Mouse (Mus musculus): ENCODE measurements around the gene Vmn1r197.
"Not testable (repeated sequence)": the region's sequence is repeated elsewhere in the genome, so short reads cannot be mapped to it uniquely, and the experiment has no call there.

Gene Vmn1r197

GRCm38 (mm10) chr13:22324289-22324688 lies at the start of gene Vmn1r197:
Vmn1r197 (plus strand) TSS chr13:22324589.
- DNase-seq (ENCODE audit: low spot score): no peak

GRCm38 (mm10) chr13:22284578-22284977 lies 39.8 kb upstream of the Vmn1r197 start:
- DNase-seq (ENCODE audit: low spot score): no peak

DNA sequence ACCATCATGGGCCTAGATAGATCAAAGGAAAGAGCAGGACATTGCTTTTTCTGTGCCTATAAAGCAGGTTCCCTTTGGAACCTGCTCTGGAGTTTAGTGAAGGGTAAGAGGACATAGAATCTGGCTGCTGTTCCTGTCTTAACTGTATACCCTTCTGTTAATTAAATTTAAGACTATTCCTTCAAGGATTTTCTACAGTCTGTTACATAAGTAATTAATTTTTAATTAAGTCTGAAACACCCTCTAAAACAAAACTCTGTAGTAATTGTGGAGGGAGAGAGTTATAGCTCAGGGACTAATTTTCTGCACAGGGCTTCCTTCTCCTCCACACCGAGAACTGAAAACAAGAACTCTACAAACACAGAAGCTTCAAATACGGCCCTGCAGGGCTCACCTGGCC lies 34.8 kb upstream of the Vmn1r197 start, which contains the start of gene Vmn1r196:
Gene Vmn1r196 (plus strand): TSS at position 301 of the 400 bp plus-strand sequence.
- no peak for DNase-seq (ENCODE audit: low spot score)

- not testable (repeated sequence) for DNase-seq (ENCODE audit: low spot score)
Observed at GRCm38 (mm10) chr13:22308075-22308474, 16.3 kb upstream of the Vmn1r197 start.

DNA sequence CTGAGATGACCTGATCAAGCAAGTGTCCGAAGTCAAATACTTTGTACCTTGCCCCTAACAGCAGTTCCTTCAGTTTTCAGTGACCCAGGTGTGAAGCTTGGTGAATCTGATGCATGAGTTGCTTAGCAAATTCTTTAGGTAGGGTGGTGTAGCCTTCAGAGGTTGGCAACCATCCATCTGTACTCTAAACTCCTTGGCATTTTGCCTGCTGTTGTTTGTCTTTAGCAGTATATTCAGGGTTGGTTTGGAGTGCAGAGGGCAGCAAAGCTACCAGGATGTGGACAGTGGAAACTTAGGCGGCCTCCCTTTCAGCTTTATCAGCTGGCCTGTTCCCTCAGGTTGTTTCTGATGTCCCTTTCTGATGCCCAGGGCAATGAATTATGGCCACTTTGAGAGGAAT lies 9.0 kb upstream of the Vmn1r197 start:
- no peak for DNase-seq (ENCODE audit: low spot score)

- no peak for DNase-seq (ENCODE audit: low spot score)
Observed at GRCm38 (mm10) chr13:22317366-22317765, 7.0 kb upstream of the Vmn1r197 start.

- no peak for DNase-seq (ENCODE audit: low spot score)
Observed at GRCm38 (mm10) chr13:22320091-22320490, 4.3 kb upstream of the Vmn1r197 start.

DNA sequence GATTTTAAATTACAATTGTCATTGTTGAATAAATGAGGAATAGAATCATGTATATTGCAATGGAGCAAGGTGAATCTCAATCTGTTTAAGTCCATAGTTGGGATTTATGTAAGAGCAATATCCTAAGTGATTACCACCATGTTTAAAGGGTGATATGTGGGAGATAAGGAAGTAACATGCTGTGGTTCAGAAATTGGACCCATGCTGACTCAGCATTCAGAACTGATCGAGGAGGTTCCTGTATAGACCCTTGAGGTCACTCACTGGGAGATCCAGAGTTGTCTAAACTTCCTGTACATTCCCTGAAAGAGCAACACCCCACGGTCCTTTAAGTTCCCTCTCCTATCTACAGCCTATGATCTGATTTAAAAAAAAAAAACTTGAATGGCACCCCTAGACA lies 8.9 kb downstream of the Vmn1r197 start:
- no peak for DNase-seq (ENCODE audit: low spot score)

- no peak for DNase-seq (ENCODE audit: low spot score)
Observed at GRCm38 (mm10) chr13:22335565-22335964, 11.2 kb downstream of the Vmn1r197 start.

DNA sequence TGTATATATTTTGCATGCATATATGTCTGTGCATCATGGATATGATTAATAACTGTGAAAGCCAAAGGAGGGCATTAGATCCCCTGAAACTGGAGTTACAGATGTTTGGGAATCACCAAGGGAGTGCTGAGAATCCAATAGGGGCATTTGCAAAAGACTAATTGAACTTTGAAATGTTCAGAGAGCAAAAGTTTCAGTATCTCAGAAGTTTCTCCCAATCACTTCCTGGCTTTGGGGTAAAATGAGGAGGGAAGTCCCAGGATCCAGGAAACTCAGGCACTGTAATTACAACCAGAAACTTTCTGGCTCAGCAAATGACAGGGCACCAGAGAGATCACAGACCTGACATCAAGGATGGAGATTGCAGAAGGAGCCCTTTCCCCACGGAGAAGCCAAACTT lies 25.7 kb downstream of the Vmn1r197 start, which contains the start of gene Vmn1r198:
Gene Vmn1r198 (plus strand): TSS at position 301 of the 400 bp plus-strand sequence.
- no peak for DNase-seq (ENCODE audit: low spot score)

GRCm38 (mm10) chr13:22350813-22351212 lies 26.4 kb downstream of the Vmn1r197 start:
- DNase-seq (ENCODE audit: low spot score): no peak

DNA sequence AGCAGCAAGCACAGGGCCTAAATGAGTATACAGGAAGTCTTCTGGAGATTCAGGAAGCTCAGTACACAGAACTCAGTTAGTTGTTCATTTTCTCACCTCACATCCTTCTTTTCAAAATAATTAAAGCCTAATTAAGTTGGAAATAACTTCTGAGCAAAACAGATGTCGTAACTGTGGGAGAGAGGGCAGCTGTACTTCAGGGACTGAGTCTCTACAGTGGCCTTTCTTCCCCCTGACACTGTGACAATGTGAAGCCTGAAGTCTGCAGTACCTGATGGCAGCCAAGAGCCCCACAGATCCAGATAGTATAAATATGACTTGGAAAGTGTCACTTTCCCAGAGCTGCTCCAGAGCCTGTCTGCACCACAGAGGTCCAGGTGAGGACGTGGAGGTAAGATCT lies 55.1 kb downstream of the Vmn1r197 start, which contains the start of gene Vmn1r199:
Gene Vmn1r199 (plus strand): TSS at position 301 of the 400 bp plus-strand sequence.
- no peak for DNase-seq (ENCODE audit: low spot score)

- DNase-seq (ENCODE audit: low spot score): peak; percentile 47
Observed at GRCm38 (mm10) chr13:22381128-22381527, 56.7 kb downstream of the Vmn1r197 start.

Data from layer of hippocampus, adult 11-12 months (tissue).